Mouse (Mus musculus): ENCODE data around the gene Sprr2h. TPM values are rescaled to one million over a fixed set of nuclear protein-coding genes. Genes with fewer than 3 reads are reported as not detected.

Gene Sprr2h
- polyA plus RNA-seq (2015; fragmentation: Illumina TruSeq; extraction: RNeasy Lipid Tissue Mini Kit (QIAGEN cat#74804); ENCODE audit: insufficient read depth, low replicate concordance) = not detected

GRCm38 (mm10) chr3:92385385-92385784 lies at the start of gene Sprr2h:
Gene Sprr2h (plus strand): TSS chr3:92385685.

GRCm38 (mm10) chr3:92338840-92339239 lies 46.6 kb upstream of the Sprr2h start, which contains the start of gene Sprr2d:
Gene Sprr2d (plus strand): TSS chr3:92339140.

GRCm38 (mm10) chr3:92351843-92352242 lies 33.6 kb upstream of the Sprr2h start, which contains the start of gene Sprr2e:
Gene Sprr2e (plus strand): TSS chr3:92352143.

GRCm38 (mm10) chr3:92364887-92365286 lies 20.6 kb upstream of the Sprr2h start, which contains the start of gene Sprr2f:
Gene Sprr2f (plus strand): TSS chr3:92365187.

GRCm38 (mm10) chr3:92407691-92408090 lies 22.2 kb downstream of the Sprr2h start, which contains the start of gene Sprr2i:
Gene Sprr2i (plus strand): TSS chr3:92407991.

GRCm38 (mm10) chr3:92417782-92418181 lies 32.3 kb downstream of the Sprr2h start, which contains the start of gene Sprr2j-ps:
Gene Sprr2j-ps (plus strand): TSS chr3:92418082.

GRCm38 (mm10) chr3:92429323-92429722 lies 43.8 kb downstream of the Sprr2h start, which contains the start of gene Gm9774:
Gene Gm9774 (minus strand): TSS chr3:92429423.

GRCm38 (mm10) chr3:92432282-92432681 lies 46.8 kb downstream of the Sprr2h start, which contains the start of gene Sprr2k:
Gene Sprr2k (plus strand): TSS chr3:92432582.

Other genes with a start within 250 kb of the Sprr2h start
- gene Lelp1, start 242.9 kb upstream of the Sprr2h start, polyA plus RNA-seq (2015; fragmentation: Illumina TruSeq; extraction: RNeasy Lipid Tissue Mini Kit (QIAGEN cat#74804); ENCODE audit: insufficient read depth, low replicate concordance) = not detected
- not detected for gene Sprr2a1, start 169.9 kb upstream of the Sprr2h start, polyA plus RNA-seq (2015; fragmentation: Illumina TruSeq; extraction: RNeasy Lipid Tissue Mini Kit (QIAGEN cat#74804); ENCODE audit: insufficient read depth, low replicate concordance)
- gene Sprr2a2, start 169.8 kb upstream of the Sprr2h start, polyA plus RNA-seq (2015; fragmentation: Illumina TruSeq; extraction: RNeasy Lipid Tissue Mini Kit (QIAGEN cat#74804); ENCODE audit: insufficient read depth, low replicate concordance) = not detected
- not detected for gene Sprr2a3, start 100.3 kb upstream of the Sprr2h start, polyA plus RNA-seq (2015; fragmentation: Illumina TruSeq; extraction: RNeasy Lipid Tissue Mini Kit (QIAGEN cat#74804); ENCODE audit: insufficient read depth, low replicate concordance)
- not detected for gene Sprr2b, start 69.1 kb upstream of the Sprr2h start, polyA plus RNA-seq (2015; fragmentation: Illumina TruSeq; extraction: RNeasy Lipid Tissue Mini Kit (QIAGEN cat#74804); ENCODE audit: insufficient read depth, low replicate concordance)
- gene Sprr2d, start 46.5 kb upstream of the Sprr2h start, polyA plus RNA-seq (2015; fragmentation: Illumina TruSeq; extraction: RNeasy Lipid Tissue Mini Kit (QIAGEN cat#74804); ENCODE audit: insufficient read depth, low replicate concordance) = not detected
- not detected for gene Sprr2e, start 33.5 kb upstream of the Sprr2h start, polyA plus RNA-seq (2015; fragmentation: Illumina TruSeq; extraction: RNeasy Lipid Tissue Mini Kit (QIAGEN cat#74804); ENCODE audit: insufficient read depth, low replicate concordance)
- gene Sprr2f, start 20.5 kb upstream of the Sprr2h start, polyA plus RNA-seq (2015; fragmentation: Illumina TruSeq; extraction: RNeasy Lipid Tissue Mini Kit (QIAGEN cat#74804); ENCODE audit: insufficient read depth, low replicate concordance) = not detected
- gene Sprr2i, start 22.3 kb downstream of the Sprr2h start, polyA plus RNA-seq (2015; fragmentation: Illumina TruSeq; extraction: RNeasy Lipid Tissue Mini Kit (QIAGEN cat#74804); ENCODE audit: insufficient read depth, low replicate concordance) = not detected
- gene Sprr2j-ps, start 32.4 kb downstream of the Sprr2h start, polyA plus RNA-seq (2015; fragmentation: Illumina TruSeq; extraction: RNeasy Lipid Tissue Mini Kit (QIAGEN cat#74804); ENCODE audit: insufficient read depth, low replicate concordance) = not detected
- gene Gm9774, start 43.7 kb downstream of the Sprr2h start, polyA plus RNA-seq (2015; fragmentation: Illumina TruSeq; extraction: RNeasy Lipid Tissue Mini Kit (QIAGEN cat#74804); ENCODE audit: insufficient read depth, low replicate concordance) = 1.4 TPM
- gene Sprr2k, start 46.9 kb downstream of the Sprr2h start, polyA plus RNA-seq (2015; fragmentation: Illumina TruSeq; extraction: RNeasy Lipid Tissue Mini Kit (QIAGEN cat#74804); ENCODE audit: insufficient read depth, low replicate concordance) = not detected
- not detected for gene Sprr1b, start 53.1 kb downstream of the Sprr2h start, polyA plus RNA-seq (2015; fragmentation: Illumina TruSeq; extraction: RNeasy Lipid Tissue Mini Kit (QIAGEN cat#74804); ENCODE audit: insufficient read depth, low replicate concordance)
- not detected for gene Sprr3, start 73.0 kb downstream of the Sprr2h start, polyA plus RNA-seq (2015; fragmentation: Illumina TruSeq; extraction: RNeasy Lipid Tissue Mini Kit (QIAGEN cat#74804); ENCODE audit: insufficient read depth, low replicate concordance)
- not detected for gene Sprr1a, start 100.2 kb downstream of the Sprr2h start, polyA plus RNA-seq (2015; fragmentation: Illumina TruSeq; extraction: RNeasy Lipid Tissue Mini Kit (QIAGEN cat#74804); ENCODE audit: insufficient read depth, low replicate concordance)
- gene Sprr4, start 114.8 kb downstream of the Sprr2h start, polyA plus RNA-seq (2015; fragmentation: Illumina TruSeq; extraction: RNeasy Lipid Tissue Mini Kit (QIAGEN cat#74804); ENCODE audit: insufficient read depth, low replicate concordance) = not detected
- gene 2310046K23Rik, start 148.8 kb downstream of the Sprr2h start, polyA plus RNA-seq (2015; fragmentation: Illumina TruSeq; extraction: RNeasy Lipid Tissue Mini Kit (QIAGEN cat#74804); ENCODE audit: insufficient read depth, low replicate concordance) = not detected
- gene Ivl, start 188.1 kb downstream of the Sprr2h start, polyA plus RNA-seq (2015; fragmentation: Illumina TruSeq; extraction: RNeasy Lipid Tissue Mini Kit (QIAGEN cat#74804); ENCODE audit: insufficient read depth, low replicate concordance) = not detected
- gene Smcp, start 203.3 kb downstream of the Sprr2h start, polyA plus RNA-seq (2015; fragmentation: Illumina TruSeq; extraction: RNeasy Lipid Tissue Mini Kit (QIAGEN cat#74804); ENCODE audit: insufficient read depth, low replicate concordance) = not detected
- not detected for gene 2210017I01Rik, start 221.8 kb downstream of the Sprr2h start, polyA plus RNA-seq (2015; fragmentation: Illumina TruSeq; extraction: RNeasy Lipid Tissue Mini Kit (QIAGEN cat#74804); ENCODE audit: insufficient read depth, low replicate concordance)
- not detected for gene Lce6a, start 236.0 kb downstream of the Sprr2h start, polyA plus RNA-seq (2015; fragmentation: Illumina TruSeq; extraction: RNeasy Lipid Tissue Mini Kit (QIAGEN cat#74804); ENCODE audit: insufficient read depth, low replicate concordance)

Measured in spleen, adult 10 weeks (tissue).